Mouse (Mus musculus): ENCODE results near the gene Il12rb1. TPM values are rescaled to one million over a fixed set of nuclear protein-coding genes. Genes with fewer than 3 reads are reported as not detected.

The Il12rb1 gene
- 1.1 and 1.3 TPM in 2 replicates for polyA plus RNA-seq (2012; rRNA removed)

DNA sequence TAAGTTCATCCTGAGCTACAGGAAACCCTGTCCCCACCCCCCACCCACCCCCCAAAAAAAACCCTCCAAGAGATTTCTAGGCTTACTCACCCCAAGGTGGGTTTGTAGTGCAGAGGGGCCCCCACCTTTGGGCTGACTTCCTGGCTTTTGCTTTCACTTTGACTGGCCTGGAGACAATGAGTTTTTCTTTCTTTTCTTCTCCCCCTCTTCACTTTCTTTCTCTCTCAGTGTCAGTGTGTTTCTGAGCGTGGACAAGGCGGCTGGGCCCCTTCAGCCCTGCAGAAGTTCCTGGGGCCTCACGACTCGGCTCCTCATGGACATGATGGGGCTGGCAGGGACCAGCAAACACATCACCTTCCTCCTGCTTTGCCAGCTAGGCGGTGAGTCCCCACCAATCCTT, at the start of gene Il12rb1:
Gene Il12rb1 (plus strand): TSS at position 211 of the 400 bp plus-strand sequence.
- DNase-seq (ENCODE audit: low read depth): no peak

DNA sequence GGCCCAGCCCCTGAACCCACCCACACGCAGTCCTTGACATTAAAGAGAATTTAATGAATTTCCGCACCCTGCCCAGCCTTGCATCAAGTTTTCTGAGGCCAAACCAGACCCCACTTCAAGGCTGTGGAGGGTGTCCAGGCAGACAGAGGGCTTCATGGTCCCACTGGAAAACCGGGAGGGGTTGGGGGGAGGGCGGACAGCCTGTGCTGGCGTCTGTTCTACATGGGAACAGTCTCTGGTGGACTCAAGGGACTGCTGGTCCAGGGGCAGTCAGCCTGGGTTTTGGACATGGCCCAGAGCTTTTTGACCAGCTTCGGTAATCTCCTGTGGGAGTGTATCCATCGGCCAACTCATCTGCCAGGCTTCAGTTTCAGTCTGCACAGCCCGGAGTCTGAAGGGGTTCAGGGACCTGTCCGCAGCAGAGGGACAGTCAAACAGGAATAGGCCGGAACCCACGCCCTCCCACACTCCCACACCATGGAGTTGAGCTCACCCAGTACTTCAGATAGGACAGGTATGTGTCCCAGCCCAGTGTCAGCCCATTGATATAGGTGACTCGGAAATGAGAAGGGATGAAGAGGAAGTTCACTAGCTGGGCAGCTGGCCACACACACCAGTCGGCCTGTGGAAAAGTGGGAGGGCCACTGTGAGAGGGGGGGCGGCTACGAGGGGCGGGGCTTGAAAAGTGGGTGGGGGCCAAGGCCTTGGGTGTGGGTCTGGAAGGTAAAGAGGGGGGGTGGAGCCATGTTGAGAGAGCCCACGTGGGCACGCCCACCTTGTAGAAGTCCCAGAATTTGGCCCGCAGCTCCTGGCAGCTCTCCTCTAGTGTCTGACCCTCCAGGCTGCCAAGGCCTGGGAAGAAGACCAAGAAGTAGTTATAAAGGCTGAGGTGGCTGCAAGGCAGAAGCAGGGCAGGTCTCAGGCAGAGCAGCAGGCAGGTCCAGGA, 49.4 kb upstream of the Il12rb1 start:
- DNase-seq (ENCODE audit: low read depth): no peak

GRCm38 (mm10) chr8:70760350-70760749, 47.9 kb upstream of the Il12rb1 start:
- no peak for DNase-seq (ENCODE audit: low read depth)

DNA sequence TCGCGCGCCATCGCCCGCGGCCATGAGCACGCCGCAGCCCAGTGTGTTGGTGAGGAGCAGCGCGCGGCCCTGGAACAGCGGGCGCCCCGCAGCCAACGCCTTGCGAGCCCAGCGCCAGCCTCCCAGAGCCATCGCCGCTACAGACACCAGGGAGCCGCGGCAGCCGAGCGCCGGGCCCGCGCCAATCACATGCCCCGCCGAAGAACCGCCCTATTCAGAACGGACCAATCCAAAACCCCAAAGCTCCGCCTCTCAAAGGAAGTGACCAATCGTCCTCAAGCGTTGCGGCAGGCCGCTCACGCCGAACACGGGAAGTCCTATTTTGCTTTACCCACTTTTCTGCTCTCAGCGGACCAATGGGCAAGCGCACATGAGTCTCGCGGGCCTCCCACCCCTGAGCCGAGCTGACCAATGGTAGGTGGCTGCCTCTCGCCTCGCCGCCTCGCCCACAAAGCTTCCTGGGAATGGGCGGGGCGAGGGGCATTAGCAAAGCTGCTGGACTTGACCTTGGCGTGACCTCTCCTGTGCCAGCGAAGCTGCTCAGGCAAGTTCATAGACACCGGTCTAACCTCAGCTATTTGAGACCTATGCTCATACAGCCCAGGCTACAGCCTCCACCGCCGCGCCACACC, 47.4 kb upstream of the Il12rb1 start, which contains the start of gene Mpv17l2:
Gene Mpv17l2 (minus strand): TSS at position 172 of the 632 bp plus-strand sequence.
- DNase-seq (ENCODE audit: low read depth): no peak

DNA sequence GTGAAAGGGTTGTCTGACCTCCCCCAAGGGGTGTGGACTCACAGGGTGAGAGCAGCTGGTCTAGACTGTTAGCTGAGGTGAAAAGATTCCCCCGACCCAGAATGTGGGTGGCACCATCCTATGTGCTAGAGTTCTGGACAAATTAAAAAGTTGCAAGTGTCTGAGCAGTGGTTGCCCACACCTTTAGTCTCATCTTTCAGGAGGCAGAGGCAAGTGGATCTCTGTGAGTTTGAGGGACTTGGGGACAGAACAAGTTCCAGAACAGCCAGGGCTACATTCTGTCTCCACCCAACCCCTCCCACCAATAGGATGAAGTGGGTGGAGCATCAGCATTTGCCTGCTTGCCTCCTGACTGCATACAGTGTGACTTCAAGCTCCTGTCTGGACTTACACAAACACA, 46.1 kb upstream of the Il12rb1 start:
- no peak for DNase-seq (ENCODE audit: low read depth)

GRCm38 (mm10) chr8:70763354-70763753, 44.9 kb upstream of the Il12rb1 start:
- no peak for DNase-seq (ENCODE audit: low read depth)

GRCm38 (mm10) chr8:70764026-70764425, 44.2 kb upstream of the Il12rb1 start:
- DNase-seq (ENCODE audit: low read depth): no peak

GRCm38 (mm10) chr8:70764676-70765075, 43.6 kb upstream of the Il12rb1 start:
- no peak for DNase-seq (ENCODE audit: low read depth)

DNA sequence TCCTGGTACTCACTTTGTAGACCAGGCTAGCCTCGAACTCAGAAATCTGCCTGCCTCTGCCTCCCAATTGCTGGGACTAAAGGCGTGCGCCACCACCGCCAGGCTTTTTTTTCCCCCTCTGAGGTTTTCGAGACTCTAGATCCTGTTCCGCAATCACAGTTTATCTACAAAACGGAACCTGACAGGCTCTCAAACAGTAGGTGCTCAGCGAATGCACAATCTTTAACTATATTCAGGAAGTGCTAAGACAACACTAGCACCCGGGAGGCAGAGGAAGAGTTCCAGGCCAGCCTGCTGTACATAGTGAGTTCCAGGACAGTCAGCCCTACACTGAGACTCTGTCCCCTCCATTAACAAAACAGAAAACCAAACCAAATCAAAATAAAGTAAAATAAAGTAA, 42.9 kb upstream of the Il12rb1 start:
- no peak for DNase-seq (ENCODE audit: low read depth)

DNA sequence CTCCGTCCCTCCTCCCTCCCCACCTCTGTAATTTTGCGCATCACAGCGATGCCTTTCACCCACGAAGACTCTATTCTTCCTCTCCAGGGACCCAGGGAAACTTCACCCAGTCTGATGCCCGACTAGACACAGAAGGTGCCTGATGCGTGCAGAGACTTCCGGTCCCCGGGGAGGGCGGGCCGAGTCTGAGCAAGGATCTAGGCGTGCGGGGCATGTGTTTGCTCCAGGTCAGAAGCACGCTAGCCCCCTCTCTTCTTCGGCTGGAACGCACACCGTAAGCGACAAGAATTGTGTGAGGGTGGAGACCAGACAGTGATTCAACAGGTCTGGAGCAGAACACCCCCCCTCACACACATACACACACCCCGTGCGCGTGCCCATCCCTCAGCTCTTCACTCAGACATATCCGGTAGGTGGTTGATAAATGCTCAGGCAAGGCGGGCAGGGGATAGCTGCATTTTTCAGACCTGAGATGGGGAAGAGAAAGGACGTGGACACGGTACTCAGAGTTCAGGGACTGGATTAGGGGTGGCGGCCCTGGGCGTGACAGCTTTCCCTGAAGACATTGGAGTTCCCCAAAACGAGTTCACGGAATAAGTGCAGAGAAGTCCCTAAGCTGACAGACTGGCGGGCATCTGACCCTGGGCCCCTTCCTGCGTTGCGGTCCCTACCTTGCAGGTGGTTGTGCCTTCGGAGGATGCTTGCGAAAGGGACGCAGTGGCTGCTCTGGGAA, 42.2 kb upstream of the Il12rb1 start:
- no peak for DNase-seq (ENCODE audit: low read depth)

DNA sequence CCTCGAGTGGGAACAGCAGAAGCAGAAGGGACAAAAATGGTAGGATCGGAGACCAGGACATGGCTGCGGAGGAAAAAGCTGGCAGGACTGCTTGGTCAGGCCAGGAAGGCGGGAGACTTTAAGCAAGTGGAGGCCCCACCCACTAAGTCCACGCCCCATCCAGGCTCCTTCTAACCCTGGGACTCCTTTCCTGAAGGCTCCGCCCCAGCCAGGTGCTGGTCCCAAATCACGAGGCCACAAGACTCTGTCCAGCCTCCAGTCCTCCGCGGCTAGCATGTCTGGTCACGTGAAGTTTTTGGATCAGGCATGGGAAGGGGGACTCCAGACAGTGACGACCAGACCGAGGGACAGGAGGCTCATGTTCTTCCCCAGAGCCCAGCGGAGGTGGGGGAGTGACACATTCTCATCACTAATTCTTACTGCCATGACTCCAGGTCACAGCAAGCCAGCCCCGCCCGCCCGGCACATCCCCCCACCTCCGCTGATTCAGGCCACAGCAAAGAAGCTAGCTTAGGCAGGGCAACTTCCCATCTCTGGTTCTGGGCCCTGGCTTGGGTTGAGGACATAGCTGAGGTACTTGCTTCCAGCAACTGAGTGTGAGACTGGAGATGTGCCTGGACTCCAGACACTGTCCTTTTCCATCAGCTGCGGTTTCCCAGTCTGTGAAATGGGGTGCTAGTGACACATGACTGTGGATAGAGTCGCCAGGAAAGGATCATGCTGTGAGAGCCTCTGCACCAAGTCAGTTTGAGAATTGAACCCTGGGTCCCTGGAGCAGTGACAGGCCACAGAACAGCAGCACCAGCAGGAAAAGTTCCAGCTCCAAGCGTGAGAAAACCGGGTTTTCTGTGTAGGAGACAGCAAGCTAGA, 41.4 kb upstream of the Il12rb1 start:
- DNase-seq (ENCODE audit: low read depth): no peak

DNA sequence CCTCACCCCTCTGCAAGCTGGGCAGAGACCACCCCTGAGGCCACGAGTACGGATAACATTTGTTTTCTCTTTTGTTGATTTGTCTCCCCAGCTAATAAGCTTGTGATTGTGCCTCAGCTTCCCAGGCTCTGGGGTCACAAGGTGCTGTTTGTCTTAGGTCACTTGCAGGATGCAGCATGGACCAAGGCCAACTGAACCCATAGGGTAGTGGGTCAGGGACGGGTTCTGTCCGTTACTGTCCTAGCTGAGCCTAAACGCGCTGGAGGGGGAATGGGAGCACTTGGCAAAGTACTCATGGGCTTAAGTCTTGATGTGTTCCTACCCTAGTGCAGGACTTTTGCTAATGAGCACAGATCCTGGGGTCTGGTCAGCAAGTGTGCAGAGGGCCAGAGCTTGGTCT, 40.7 kb upstream of the Il12rb1 start:
- DNase-seq (ENCODE audit: low read depth): no peak

DNA sequence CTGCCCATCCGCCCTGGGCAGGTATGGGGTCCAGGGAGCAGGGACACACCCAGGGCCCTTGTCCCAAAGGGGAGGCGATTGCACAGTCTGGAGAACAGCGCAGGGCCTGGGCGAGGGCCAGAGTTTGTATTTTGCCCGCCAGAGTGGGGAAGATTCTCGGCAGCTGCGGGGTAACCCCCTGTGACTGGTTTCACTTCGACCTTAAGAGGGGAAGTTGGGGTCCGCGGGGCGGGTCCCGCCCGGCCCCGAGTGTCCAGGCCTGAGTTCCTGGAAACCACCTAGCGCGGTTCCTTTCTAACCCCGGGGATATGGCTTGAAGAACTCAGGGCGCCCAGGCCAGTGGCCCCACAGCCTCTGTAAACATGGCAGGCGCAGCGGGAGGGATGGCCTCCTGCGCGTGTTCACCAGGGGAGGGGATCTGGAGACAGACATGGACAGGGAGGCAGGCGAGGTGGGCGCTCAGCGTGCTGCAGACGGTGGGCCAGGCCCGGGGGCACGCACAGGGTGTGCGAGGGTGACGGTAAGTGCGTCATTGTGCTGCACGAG, 39.9 kb upstream of the Il12rb1 start:
- no peak for DNase-seq (ENCODE audit: low read depth)

GRCm38 (mm10) chr8:70768956-70769355, 39.3 kb upstream of the Il12rb1 start:
- DNase-seq (ENCODE audit: low read depth): no peak

DNA sequence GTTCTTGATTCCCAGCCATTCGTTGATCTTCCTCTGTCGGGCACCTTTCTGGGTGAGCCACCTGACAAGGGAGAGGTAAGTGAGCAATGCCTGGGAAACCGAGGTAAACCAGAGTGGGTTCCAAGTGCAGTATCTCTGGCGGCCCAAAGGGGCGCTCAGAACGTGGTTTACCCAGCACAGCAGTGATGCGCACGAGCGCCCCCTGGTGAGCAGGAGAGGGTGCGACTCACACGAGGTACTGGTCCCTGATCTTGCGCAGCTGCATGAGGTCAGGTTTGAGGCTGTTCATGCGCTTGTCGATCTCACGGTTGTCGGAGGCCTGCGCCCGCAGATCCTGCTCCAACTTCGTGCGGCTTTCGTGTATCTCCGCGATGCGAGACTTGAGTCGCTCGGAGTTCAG, 38.9 kb upstream of the Il12rb1 start:
- DNase-seq (ENCODE audit: low read depth): no peak

GRCm38 (mm10) chr8:70769858-70770257, 38.4 kb upstream of the Il12rb1 start:
- no peak for DNase-seq (ENCODE audit: low read depth)

DNA sequence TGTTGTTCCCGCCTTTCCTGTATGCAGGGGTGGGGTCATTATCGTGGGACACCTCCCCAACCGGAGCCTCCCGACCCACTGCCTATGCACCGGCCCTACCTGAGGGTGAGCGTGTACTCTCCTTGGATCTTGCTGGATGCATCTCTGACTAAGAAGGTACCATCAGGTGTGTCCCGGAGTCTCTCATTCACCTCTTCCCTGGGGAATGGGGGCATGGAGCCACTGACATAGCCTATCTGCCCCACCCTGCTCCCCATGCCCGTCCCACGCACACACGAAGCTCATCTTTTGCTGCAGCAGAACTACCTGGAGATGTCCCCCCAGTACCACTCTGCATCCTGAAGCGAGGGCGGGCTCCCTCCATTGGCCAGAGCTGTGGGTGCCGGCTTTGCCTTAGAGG, 37.5 kb upstream of the Il12rb1 start:
- DNase-seq (ENCODE audit: low read depth): no peak

DNA sequence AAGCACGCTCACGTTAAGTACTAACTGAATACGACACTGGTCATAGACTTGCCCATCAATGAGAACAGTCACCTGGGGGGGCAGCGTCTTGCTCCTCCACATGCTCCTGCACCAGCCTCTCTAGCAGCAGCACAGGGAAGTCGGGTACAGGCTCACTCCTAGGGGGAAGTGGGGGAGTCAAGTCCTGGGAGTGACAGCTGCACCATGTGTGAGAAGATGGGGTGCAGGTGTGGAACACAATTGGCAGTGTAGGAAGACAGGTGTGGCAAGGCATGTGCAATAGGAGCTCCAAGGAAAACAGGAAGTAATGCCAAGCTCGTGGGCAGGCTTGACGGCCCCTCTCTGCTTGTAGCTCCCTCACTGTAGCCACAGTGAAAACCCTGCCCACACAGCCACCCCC, 37.0 kb upstream of the Il12rb1 start:
- DNase-seq (ENCODE audit: low read depth): no peak

- DNase-seq (ENCODE audit: low read depth): no peak
These were observed 36.2 kb upstream of the Il12rb1 start for GRCm38 (mm10) chr8:70772075-70772474.

- no peak for DNase-seq (ENCODE audit: low read depth)
These were observed 35.4 kb upstream of the Il12rb1 start for GRCm38 (mm10) chr8:70772890-70773289.

DNA sequence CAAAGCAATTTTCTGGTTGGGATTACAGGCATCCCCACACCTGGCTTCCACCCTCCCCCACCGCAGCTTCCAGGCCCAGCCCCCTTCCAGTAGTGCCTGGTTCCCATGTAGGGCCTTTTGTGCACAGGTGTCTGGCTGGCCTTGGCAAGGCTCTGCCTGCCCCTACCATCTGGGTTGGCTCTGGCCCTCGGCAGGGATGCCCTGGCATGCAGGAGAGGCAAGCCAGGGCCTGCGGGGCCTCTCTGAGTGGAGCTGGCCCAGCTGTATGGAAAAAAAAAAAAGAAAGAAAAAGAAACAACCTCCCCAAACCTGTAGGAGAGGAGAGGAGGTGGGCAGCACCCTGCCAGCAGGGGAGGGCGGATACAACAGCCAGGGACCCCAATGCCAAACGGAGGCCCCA, 34.8 kb upstream of the Il12rb1 start:
- DNase-seq (ENCODE audit: low read depth): no peak
